Mouse (Mus musculus) liver (tissue): ENCODE results near the gene Ech1.
A peak's percentile ranks its signal among the peaks of the same experiment; 100 is the strongest.

Experiments
- DNase-seq: peaks from one replicate; pipeline ENCODE4 v3.0.0-alpha.2; 2020; ENCODE audit warnings: mixed read lengths

Ech1 gene

DNA sequence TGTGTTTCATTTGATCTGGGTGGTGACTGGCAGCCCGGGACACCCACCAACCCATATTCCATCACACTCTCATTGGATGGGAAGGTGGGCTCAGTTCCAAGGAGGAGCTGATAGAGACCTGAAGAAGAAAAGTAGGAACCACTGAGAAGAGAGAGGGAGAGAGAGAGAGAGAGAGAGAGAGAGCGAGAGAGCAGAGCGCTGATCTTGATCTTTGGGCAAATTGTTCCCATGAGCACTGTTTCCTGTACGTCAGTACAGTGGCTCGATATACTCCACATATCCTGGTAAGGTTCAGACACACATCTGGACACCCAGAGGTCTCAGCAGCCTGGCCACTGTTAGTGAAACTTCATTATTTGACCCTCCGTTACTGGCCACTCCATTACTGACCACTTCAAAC lies 38.5 kb downstream of the Ech1 start, which contains the start of gene Lgals7:
TSS of gene Lgals7 (plus strand) at position 314 of the 400 bp plus-strand sequence.
- no peak for DNase-seq

DNA sequence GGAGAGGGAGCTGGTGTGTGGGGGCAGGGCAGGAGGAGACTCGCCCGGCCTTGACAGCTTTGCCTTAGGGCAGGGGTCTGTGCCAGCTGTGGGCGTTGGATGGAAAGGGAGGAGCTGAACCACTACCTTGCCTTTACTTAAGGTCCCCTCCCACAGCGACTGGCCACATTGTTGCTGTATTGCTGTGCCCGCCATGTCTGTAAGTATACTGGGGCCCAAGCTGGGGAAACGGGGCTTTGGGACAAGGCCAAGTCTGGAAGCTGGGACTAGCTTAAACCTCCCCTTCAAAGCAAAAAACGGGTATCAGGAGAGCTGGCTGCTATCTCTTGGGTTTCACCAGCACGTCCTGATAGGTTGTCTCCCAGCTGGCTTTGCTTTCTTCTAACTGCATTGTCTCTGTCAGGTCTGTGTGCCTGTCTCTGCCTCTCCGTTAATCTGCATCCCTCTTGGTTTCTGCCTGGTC lies 39.3 kb downstream of the Ech1 start:
- DNase-seq = no peak

DNA sequence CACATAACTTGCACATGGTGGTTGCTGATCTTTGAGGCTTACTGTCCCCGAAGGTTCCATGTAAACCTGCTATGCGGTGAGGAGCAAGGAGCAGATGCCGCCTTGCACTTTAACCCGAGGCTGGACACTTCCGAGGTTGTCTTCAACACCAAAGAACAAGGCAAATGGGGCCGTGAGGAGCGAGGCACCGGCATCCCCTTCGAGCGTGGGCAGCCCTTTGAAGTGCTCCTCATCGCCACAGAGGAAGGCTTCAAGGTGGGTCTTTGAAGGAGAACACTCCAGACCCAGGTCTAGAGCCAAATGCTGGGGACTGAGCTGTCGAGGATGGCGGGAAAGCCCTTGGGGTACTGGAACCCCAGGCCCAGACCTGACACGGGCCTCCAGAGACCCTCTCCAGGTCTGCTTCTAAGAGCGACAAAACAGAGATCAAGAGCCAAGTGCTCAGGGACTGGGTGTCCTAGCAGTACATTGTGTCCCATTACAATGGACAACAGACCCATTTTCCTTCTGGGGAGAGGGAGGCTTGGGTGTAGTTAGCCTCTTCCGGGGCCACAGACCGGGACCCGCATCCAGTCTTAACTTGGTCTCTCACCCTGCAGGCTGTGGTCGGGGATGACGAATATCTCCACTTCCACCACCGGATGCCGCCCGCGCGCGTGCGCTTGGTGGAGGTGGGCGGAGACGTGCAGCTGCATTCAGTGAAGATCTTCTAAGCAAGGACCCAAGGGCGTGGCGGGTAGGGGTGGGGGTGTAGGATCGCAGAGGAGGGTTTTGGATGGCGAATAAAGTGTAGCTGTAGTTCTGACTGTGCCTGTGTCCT lies 40.7 kb downstream of the Ech1 start:
- DNase-seq = peak; percentile 87

DNA sequence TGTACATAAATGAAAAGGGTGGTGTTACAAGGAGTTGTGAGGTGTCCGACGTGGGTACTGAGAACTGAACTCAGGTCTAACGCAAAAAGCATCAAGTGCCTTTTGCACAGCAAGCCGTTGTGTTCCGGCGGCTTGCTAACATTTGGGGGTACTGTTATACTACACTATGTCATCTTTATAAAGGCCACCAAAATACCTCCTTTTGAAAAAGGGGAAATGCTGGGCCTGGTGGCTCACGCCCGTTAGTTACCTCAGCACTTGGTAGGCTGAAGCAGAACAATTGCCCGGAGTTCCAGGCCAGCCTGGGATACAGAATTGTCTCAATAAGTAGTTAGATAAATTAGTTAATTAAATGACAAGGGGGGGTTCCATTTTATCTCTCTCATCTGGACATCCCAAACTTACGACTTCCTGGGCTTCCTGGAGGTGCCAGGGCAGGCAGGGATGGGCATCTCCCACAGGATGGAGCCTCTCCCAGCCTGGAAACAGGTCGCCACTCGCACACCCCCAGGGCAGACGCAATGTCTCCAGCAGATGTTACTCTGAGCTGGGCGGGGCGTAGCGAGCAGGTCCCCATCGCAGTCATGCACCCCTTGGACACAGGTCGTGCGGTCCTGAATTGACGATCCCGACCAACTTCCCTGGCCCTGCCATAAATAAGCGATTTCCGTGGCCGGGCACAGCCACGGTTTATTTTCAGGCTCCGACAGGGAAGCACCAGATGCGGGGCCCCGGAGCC lies 41.9 kb downstream of the Ech1 start:
- no peak for DNase-seq

DNA sequence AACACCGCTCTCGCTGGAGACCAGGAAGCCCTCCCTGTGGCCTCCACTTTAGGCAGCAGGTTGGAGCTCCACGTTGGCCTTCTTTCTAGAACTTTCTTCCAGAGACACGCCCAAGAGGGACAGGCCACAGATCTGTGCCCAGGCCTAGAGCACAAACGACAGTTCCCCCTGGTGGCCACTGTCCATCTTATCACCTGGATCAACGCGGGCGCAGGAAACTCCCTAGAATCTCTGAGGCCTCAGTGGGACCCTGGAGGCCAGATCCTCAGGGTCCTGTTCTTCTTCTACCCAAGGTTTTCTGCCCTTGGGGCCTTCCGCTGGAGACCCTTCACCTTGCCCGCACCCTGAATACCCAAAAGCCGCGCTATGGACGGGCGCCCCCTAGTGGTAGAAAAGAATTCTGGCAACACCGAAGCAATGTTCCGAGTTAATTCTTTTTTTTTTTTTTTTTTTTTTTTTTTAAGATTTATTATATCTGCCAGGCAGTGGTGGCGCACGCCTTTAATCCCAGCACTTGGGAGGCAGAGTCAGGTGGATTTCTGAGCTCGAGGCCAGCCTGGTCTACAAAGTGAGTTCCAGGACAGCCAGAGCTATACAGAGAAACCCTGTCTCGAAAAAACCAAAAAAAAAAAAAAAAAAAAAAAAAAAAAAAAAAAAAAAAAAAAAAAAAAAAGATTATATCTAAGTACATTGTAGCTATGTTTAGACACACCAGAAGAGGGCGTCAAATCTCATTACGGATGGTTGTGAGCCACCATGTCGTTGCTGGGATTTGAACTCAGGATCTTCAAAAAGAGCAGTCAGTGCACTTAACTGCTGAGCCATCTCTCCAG lies 42.7 kb downstream of the Ech1 start:
- peak; percentile 80 for DNase-seq

DNA sequence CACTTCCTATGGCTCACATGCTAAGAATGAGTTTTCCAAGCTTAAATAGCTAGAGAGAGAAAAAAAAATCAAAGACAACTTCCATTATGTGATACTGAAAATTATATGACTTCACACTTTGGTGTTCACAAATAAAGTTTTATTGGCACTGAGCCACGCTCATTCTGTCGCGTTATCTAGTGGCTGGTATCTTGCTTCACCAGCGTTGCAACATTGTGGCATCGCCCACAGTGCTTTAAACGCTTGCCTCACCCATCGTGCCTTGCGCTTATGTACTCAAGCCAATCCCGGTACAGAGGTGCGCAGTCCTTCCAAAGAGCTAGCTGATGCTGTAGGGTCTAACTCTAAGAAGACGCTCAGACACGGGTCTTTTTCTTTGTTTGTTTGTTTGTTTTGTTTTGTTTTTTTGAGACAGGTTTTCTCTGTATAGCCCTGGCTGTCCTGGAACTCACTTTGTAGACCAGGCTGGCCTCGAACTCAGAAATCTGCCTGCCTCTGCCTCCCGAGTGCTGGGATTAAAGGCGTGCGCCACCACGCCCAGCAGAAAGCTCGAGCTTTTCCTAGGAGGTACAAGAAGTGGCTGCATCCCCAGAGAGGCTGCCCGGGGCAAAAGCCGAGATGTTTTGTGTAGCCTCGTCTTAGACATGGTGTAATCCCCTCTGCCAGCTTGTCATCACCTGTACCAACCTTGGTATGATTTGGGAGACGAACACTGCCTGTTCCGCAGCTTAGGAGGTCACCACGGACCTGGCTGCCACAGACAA lies 46.1 kb downstream of the Ech1 start:
- DNase-seq = peak; percentile 30

DNA sequence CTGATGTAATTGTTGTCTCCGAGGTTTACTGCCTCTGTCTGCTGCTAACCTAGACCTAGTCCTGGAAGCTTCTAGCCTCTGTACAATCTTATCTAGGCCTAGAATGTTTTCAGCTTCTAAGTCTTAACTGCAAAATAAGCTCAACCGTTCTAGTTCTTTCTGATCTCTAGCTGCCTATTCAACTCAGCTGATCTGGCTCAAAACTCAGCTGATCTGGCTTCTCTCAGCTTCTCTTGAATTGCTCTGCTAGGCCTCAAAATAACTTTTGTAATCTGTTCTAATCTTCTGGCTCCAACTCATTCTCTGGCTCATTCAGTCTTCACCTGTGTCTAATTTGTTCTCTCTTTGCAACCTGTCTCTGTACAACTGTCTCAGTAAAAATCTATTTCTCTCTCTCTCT lies 49.5 kb downstream of the Ech1 start:
- DNase-seq = no peak

DNA sequence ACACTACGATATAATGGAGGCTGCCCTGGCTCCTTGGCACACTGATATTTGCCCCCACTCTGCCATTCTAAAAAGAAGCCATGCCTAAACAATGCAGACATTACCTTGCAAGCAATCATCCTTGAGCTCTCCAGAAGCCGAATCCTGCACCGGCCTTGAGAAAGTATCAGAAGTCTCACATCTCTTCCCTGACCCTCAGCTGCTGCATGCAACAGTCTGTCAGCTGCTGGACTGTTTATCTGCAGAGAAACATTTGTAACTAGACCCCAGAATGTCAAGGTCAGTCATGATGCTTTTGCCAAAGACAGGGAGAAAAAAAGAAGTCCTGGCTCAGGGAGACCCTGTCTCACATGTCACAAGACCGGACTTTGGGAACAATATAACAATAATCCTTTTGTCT lies 51.1 kb downstream of the Ech1 start:
- no peak for DNase-seq

DNA sequence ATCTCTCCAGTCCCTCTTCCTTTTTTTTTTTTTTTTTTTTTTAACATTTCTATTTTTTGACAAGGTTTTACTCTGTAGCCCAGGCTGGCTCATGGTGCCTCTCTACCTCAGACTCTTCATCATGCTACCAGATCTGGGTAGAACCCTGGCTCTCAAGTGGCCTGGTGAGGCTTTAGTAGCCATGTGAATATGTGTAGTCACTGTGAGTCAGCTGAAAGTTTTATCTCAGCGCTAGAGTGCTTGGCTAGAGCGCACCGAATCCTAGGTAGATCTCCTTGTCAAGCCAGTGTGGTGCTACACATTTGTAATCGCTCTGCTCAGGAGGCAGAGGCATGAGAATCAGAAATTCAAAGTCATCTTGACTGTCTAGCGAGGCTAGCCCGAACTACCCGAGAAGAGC lies 52.1 kb downstream of the Ech1 start:
- peak; percentile 73 for DNase-seq

DNA sequence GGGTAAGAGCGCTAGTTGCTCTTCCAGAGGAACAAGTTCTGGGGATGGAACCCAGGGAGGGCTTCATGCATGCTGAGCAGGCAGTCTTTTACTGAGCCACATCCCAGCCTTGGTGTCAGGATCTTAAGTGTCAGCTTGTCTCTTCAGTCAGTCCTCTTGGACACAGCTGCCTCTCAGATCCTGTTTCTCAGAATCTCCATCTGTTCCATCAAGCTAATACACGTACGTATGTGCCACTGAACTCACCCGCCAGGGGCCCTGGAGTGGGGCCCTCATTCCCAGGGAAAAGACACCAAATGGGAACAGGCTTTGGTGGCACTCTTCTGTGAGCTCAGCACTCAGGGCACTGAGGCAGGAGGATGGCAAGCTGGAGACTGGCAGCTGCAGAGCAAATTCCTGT lies 52.8 kb downstream of the Ech1 start:
- DNase-seq = no peak

DNA sequence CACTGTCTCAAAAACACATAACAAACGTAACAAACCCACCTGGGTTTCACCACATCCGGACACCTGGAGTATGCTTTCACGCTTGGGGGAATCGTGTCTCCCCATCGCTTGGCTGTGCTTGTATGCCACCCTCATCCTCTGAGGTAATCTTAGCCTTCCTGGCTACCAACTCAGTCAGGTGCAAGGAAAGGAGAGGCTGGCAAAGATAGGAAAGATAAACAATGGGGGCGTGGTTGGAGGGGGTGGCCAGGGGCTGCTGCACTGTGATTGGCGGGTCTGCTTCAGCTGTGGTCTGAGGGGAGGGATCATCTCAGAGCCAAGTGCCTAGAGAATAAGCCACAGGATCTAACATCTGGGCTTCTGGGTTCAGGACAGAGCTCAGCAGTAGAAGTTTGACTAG lies 54.6 kb downstream of the Ech1 start:
- DNase-seq = no peak

DNA sequence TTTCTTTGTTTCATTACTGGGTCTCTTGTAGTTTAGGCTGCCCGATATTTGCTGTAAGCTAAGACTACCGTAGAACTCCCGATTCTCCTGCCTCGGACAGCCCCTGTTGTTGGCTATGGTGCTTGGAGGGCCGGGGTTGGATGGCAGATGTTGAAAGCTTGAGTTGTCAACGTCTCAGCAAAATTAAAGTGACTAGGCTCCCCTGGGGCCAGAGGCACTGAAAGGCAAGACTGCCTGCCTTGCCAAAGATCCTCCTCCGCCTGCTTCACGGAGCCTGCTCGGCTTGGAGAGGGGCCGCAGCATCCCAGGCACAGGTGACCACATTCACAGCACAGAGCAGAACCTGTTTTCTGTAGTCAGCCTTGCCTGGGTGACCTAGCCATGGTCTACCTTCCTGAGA lies 55.5 kb downstream of the Ech1 start:
- no peak for DNase-seq

DNA sequence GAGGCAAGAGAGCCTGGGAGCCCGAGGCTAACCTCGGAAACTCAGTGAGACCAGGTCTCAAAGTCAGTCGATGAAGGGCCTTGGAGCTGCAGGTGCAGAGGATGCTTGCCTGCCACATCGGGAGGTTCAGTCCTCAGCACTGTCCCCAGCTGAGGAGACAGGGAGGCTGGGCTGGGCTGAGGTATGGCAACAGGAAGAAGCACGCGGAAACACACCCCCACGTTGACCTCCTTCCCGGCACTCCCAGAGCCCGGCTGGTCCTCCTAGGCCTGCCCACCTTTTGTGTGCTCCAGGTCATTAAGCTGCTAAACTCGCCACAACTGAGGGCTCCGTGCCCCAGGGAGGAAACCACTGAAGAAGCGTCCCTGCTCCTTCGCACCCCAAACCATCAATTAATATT lies 56.2 kb downstream of the Ech1 start, which contains the start of gene Capn12:
TSS of gene Capn12 (plus strand) at position 224 of the 400 bp plus-strand sequence.
- no peak for DNase-seq
